Mouse (Mus musculus): ENCODE measurements at regions not wholly inside any gene's neighbourhood (a gene's known extent, or its start where the extent isn't known, plus 50 kb on each side); places are given as distances from the start of the nearest gene placed in this dataset.
A peak's percentile ranks its signal among the peaks of the same experiment; 100 is the strongest.
"Not testable (repeated sequence)": the region's sequence is repeated elsewhere in the genome, so short reads cannot be mapped to it uniquely, and the experiment has no call there.

DNA sequence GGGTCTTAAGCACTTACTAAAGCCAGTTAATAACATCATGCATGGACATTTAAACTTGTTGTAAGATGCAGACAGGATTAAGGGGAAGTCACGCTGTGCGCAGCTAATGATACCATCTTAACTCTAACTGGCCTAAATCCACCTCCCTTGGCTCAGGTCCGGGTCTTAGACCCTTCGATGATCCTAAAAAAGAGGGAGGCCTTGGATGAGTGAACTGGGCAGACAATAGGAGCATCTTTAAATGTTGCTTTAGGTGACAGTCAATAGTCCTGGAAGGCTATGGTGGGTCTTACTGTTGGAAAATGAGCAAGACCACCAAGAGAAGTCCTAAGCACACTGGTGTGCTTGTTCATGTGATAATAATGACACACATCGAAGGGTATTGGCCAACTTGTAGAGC lies 242.1 kb downstream of the Mef2c start:
- no peaks in the 10 kb centered on the region for H3K27me3 ChIP-seq (ENCODE audit: control insufficient read depth, insufficient read depth, low read length)
- H3K9me3 ChIP-seq (ENCODE audit: control insufficient read depth, low read length), result no peaks in the 10 kb centered on the region
- H3K4me2 ChIP-seq (replicated peaks), result peak overlapping the region; percentile 82
- H3K36me3 ChIP-seq (replicated peaks; ENCODE audit: control insufficient read depth, insufficient read depth), result peaks cover 13% of the 10 kb centered on the region; the same call in 1 of the 2 replicates
- no peak overlapping the region for H3K4me3 ChIP-seq (replicated peaks; ENCODE audit: low read length)
- no peak for DNase-seq (ENCODE audit: low spot score)
- 80% methylated on average over 5 of the region's 5 CpGs for WGBS
- ATAC-seq (ENCODE audit: low FRiP score), result no peak
- H3K9ac ChIP-seq, result 0 out of 2 replicates have a peak overlapping the region, but pooled peaks have one; percentile 82
- peaks cover 39% of the 10 kb centered on the region for H3K4me1 ChIP-seq (replicated peaks; ENCODE audit: control insufficient read depth, insufficient read depth, low read length)
- H3K27ac ChIP-seq, result peak overlapping the region; percentile 99

DNA sequence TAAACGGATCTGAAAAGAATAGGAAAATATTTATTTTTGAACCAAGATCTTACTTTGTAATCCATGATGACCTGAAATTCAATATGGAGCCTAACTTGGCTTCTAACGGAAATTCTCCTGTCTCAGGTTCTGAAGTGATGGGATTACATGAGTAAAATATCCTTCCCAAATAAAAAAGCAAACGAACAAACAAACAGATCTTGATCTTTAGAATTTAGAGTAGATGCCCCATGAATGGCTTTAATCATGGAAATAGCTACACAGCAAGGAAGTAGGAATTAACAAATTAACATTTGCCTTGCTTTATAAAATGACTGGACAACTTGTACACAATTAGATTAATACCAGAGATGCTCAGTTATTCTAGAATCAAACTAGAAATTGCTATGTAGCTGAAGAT lies 243.8 kb downstream of the Mef2c start:
- Histone ChIP-seq H3K4me2 (replicated peaks) (no peak overlapping the region), H3K4me3 (replicated peaks; ENCODE audit: low read length) (no peak overlapping the region), H3K27me3 (ENCODE audit: control insufficient read depth, insufficient read depth, low read length) (no peaks in the 10 kb centered on the region), H3K36me3 (replicated peaks; ENCODE audit: control insufficient read depth, insufficient read depth) (no peaks in the 10 kb centered on the region), H3K4me1 (replicated peaks; ENCODE audit: control insufficient read depth, insufficient read depth, low read length) (peaks cover 34% of the 10 kb centered on the region), H3K9me3 (ENCODE audit: control insufficient read depth, low read length) (no peaks in the 10 kb centered on the region), H3K27ac (peak overlapping the region; percentile 30), H3K9ac (no peak overlapping the region)
- 71% methylated on average over 3 of the region's 3 CpGs for WGBS
- DNase-seq (ENCODE audit: low spot score), result no peak
- ATAC-seq (ENCODE audit: low FRiP score), result no peak

- DNase-seq (ENCODE audit: low spot score) (peak; percentile 80), ATAC-seq (ENCODE audit: low FRiP score) (peak; percentile 33; the same call in 1 of the 2 replicates)
- peak overlapping the region; percentile 46 for H3K9ac ChIP-seq
- no peak overlapping the region for H3K4me3 ChIP-seq (replicated peaks; ENCODE audit: low read length)
- no peaks in the 10 kb centered on the region for H3K9me3 ChIP-seq (ENCODE audit: control insufficient read depth, low read length)
- H3K27ac ChIP-seq, result peak overlapping the region; percentile 94
- H3K36me3 ChIP-seq (replicated peaks; ENCODE audit: control insufficient read depth, insufficient read depth), result no peaks in the 10 kb centered on the region
- H3K27me3 ChIP-seq (ENCODE audit: control insufficient read depth, insufficient read depth, low read length), result no peaks in the 10 kb centered on the region
- WGBS, result 29% methylated on average over 8 of the region's 8 CpGs
- H3K4me1 ChIP-seq (replicated peaks; ENCODE audit: control insufficient read depth, insufficient read depth, low read length), result peaks cover 30% of the 10 kb centered on the region
- peak overlapping the region; percentile 39 for H3K4me2 ChIP-seq (replicated peaks)
Observed at GRCm38 (mm10) chr13:83749376-83750150, 245.7 kb downstream of the Mef2c start.

DNA sequence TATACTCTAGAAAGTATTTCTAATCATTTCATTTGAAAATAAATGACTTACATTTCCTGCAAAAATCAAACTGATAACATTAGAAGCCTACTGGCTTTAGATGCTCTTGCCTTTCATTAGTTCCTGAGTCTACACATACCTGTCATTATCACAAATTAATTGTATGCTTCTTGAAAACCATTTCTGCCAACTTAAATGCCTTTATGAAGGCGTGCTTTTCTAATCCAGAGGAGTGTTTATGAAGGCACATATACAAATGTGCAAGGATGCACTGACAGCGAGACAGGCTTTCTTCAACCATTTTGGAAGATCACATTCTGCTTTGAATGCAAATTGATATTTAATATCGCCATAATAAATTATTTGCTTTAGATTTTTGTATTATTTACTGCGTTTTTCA lies 246.6 kb downstream of the Mef2c start:
- Histone ChIP-seq H3K27me3 (ENCODE audit: control insufficient read depth, insufficient read depth, low read length) (no peaks in the 10 kb centered on the region), H3K4me3 (replicated peaks; ENCODE audit: low read length) (no peak overlapping the region), H3K4me2 (replicated peaks) (no peak overlapping the region), H3K9me3 (ENCODE audit: control insufficient read depth, low read length) (no peaks in the 10 kb centered on the region), H3K9ac (no peak overlapping the region), H3K4me1 (replicated peaks; ENCODE audit: control insufficient read depth, insufficient read depth, low read length) (peaks cover 23% of the 10 kb centered on the region), H3K36me3 (replicated peaks; ENCODE audit: control insufficient read depth, insufficient read depth) (no peaks in the 10 kb centered on the region), H3K27ac (peak overlapping the region; percentile 94)
- ATAC-seq (ENCODE audit: low FRiP score) (no peak), DNase-seq (ENCODE audit: low spot score) (no peak)
- WGBS, result 49% methylated on average over 4 of the region's 4 CpGs

GRCm38 (mm10) chr13:83760387-83761170 lies 256.7 kb downstream of the Mef2c start:
- no peak overlapping the region for H3K4me2 ChIP-seq (replicated peaks)
- H3K36me3 ChIP-seq (replicated peaks; ENCODE audit: control insufficient read depth, insufficient read depth), result no peaks in the 10 kb centered on the region
- DNase-seq (ENCODE audit: low spot score), result no peak
- H3K27ac ChIP-seq, result peak overlapping the region; percentile 43
- WGBS, result 59% methylated on average over 14 of the region's 14 CpGs
- no peaks in the 10 kb centered on the region for H3K27me3 ChIP-seq (ENCODE audit: control insufficient read depth, insufficient read depth, low read length)
- no peak overlapping the region for H3K9ac ChIP-seq
- no peak for ATAC-seq (ENCODE audit: low FRiP score)
- no peak overlapping the region for H3K4me3 ChIP-seq (replicated peaks; ENCODE audit: low read length)
- H3K4me1 ChIP-seq (replicated peaks; ENCODE audit: control insufficient read depth, insufficient read depth, low read length), result no peaks in the 10 kb centered on the region
- no peaks in the 10 kb centered on the region for H3K9me3 ChIP-seq (ENCODE audit: control insufficient read depth, low read length)

- no peak overlapping the region for H3K4me2 ChIP-seq (replicated peaks)
- no peak for DNase-seq (ENCODE audit: low spot score)
- H3K4me3 ChIP-seq (replicated peaks; ENCODE audit: low read length), result no peak overlapping the region
- H3K9me3 ChIP-seq (ENCODE audit: control insufficient read depth, low read length), result no peaks in the 10 kb centered on the region
- no peak overlapping the region for H3K27ac ChIP-seq
- H3K9ac ChIP-seq, result no peak overlapping the region
- no peaks in the 10 kb centered on the region for H3K4me1 ChIP-seq (replicated peaks; ENCODE audit: control insufficient read depth, insufficient read depth, low read length)
- no peak for ATAC-seq (ENCODE audit: low FRiP score)
- no peaks in the 10 kb centered on the region for H3K27me3 ChIP-seq (ENCODE audit: control insufficient read depth, insufficient read depth, low read length)
- 73% methylated on average over 1 of the region's 1 CpGs for WGBS
- H3K36me3 ChIP-seq (replicated peaks; ENCODE audit: control insufficient read depth, insufficient read depth), result no peaks in the 10 kb centered on the region
Observed at GRCm38 (mm10) chr13:83762484-83762883, 258.6 kb downstream of the Mef2c start.

- not testable (repeated sequence) for H3K27ac ChIP-seq; H3K9ac ChIP-seq; H3K4me3 ChIP-seq (replicated peaks; ENCODE audit: low read length); H3K36me3 ChIP-seq (replicated peaks; ENCODE audit: control insufficient read depth, insufficient read depth); ATAC-seq (ENCODE audit: low FRiP score); H3K9me3 ChIP-seq (ENCODE audit: control insufficient read depth, low read length); H3K27me3 ChIP-seq (ENCODE audit: control insufficient read depth, insufficient read depth, low read length); H3K4me2 ChIP-seq (replicated peaks); H3K4me1 ChIP-seq (replicated peaks; ENCODE audit: control insufficient read depth, insufficient read depth, low read length); DNase-seq (ENCODE audit: low spot score)
- 56% methylated on average over 5 of the region's 5 CpGs for WGBS
Observed at GRCm38 (mm10) chr13:83763288-83763687, 259.5 kb downstream of the Mef2c start.

DNA sequence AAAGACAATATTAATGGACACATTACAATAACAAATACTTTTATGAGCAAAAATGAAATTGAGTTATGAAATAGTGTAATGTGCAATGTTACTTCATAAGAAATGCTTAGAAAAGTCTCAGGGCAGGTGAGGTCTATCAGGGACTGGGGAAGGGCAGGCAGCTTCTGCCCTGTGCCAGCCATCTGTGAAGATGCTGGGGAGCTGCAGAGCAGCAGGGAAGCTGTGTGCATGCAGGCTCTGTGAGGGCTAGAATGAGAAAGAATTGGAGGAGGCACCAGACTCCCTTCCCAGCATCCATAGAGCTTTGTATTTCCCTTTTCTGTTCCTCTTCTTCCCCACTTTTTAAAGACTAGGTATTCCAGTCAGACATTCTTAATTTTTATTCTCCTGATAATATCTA lies 281.8 kb downstream of the Mef2c start:
- Histone ChIP-seq H3K4me2 (replicated peaks) (no peak overlapping the region), H3K27ac (0 out of 2 replicates have a peak overlapping the region, but pooled peaks have one; percentile 14), H3K9me3 (ENCODE audit: control insufficient read depth, low read length) (0 out of 2 replicates have a peak, but pooled peaks cover 3% of the 10 kb centered on the region), H3K36me3 (replicated peaks; ENCODE audit: control insufficient read depth, insufficient read depth) (no peaks in the 10 kb centered on the region), H3K9ac (no peak overlapping the region), H3K27me3 (ENCODE audit: control insufficient read depth, insufficient read depth, low read length) (no peaks in the 10 kb centered on the region), H3K4me1 (replicated peaks; ENCODE audit: control insufficient read depth, insufficient read depth, low read length) (no peaks in the 10 kb centered on the region), H3K4me3 (replicated peaks; ENCODE audit: low read length) (no peak overlapping the region)
- DNase-seq (ENCODE audit: low spot score) (no peak), ATAC-seq (ENCODE audit: low FRiP score) (no peak)

DNA sequence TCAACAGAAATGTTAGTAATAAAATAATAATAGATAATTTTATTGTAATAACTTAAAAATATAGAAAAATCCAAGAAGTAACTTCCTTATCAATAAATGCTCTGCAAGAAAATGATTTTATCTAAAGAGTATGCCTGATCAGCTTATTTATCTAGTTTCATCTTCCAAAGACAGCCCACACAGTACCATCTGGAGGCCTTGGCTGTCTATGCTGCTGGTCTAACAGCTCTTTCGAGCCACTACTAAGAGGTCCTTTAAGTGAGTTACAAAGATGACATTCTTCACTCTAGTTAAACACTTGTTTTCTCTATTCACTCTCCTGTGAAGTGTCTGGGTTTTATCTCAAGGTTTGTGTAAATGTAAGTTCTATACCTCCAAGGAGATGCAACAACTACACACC lies 305.7 kb downstream of the Mef2c start:
- Histone ChIP-seq H3K4me2 (replicated peaks) (no peak overlapping the region), H3K9ac (no peak overlapping the region), H3K9me3 (ENCODE audit: control insufficient read depth, low read length) (no peaks in the 10 kb centered on the region), H3K4me3 (replicated peaks; ENCODE audit: low read length) (no peak overlapping the region), H3K36me3 (replicated peaks; ENCODE audit: control insufficient read depth, insufficient read depth) (no peaks in the 10 kb centered on the region), H3K27ac (no peak overlapping the region), H3K4me1 (replicated peaks; ENCODE audit: control insufficient read depth, insufficient read depth, low read length) (no peaks in the 10 kb centered on the region), H3K27me3 (ENCODE audit: control insufficient read depth, insufficient read depth, low read length) (no peaks in the 10 kb centered on the region)
- WGBS, result 84% methylated on average over 1 of the region's 1 CpGs
- no peak for ATAC-seq (ENCODE audit: low FRiP score)
- DNase-seq (ENCODE audit: low spot score), result no peak

Measured in hindbrain, embryonic 14.5 days (tissue).